Mouse (Mus musculus): ENCODE results near the gene Sae1.

The Sae1 gene

GRCm38 (mm10) chr7:16284001-16284400, 103.6 kb downstream of the Sae1 start:
- DNase-seq (ENCODE audit: low read depth, low spot score) = no peak

DNA sequence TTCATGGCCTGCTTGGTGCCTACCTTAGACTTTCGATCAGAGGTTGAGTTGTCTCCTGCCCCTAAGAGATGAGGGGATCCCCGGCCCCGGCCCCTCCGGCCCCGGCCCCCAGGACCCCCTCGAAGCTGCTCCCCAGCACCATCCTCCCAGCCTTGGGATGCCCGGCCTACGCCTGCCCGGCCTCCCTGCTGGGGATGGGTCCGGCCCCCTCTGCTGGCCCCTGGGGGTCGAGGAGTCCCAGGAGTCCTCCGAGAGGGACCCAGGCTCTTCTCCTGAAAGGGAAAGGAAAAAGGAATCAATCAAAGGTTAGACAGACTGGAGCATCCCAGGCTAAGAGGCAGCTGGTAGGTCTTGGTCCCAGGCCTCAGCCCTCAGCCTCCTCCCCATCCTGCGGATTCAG, 105.3 kb downstream of the Sae1 start:
- no peak for DNase-seq (ENCODE audit: low read depth, low spot score)

DNA sequence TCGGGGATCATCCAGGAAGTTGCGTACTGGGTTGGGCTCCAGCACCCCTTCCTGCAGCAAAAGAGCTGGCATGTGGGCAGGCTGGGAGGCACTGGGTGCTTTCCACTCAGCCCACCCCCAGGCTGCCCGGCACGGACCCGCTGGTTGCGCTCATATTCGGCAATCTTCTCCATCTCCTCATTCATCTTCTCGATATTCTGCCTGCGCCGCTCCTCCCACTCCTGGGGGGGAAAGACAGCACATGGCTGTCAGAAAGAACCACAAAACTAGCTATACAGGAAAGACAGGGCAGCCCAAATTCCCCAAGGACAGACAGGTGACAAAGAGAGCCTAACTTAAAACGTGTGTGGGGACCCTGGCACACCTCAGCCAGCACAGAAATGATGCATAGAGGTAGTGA, 106.9 kb downstream of the Sae1 start:
- DNase-seq (ENCODE audit: low read depth, low spot score) = no peak

GRCm38 (mm10) chr7:16274922-16275890, 112.4 kb downstream of the Sae1 start:
- DNase-seq (ENCODE audit: low read depth, low spot score) = no peak

DNA sequence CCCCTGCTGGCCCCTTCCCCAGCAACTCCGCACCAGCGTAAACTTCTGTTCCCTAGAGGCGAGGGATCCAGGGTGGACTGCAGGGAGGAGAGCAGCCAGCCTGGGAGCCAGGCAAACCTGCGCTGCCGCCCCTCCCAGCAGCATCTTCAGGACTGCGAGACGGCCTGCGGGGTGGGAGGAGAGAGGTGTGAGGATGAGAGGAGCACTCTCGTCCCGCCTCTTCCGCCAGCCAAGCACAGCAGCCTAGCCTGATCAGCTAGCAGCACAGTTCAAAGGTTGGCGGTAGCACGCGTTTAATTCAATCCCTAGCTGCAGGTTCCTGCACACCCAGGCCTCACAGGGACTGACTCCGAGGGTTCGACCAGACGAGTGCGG, 113.9 kb downstream of the Sae1 start:
- DNase-seq (ENCODE audit: low read depth, low spot score) = peak; percentile 46

DNA sequence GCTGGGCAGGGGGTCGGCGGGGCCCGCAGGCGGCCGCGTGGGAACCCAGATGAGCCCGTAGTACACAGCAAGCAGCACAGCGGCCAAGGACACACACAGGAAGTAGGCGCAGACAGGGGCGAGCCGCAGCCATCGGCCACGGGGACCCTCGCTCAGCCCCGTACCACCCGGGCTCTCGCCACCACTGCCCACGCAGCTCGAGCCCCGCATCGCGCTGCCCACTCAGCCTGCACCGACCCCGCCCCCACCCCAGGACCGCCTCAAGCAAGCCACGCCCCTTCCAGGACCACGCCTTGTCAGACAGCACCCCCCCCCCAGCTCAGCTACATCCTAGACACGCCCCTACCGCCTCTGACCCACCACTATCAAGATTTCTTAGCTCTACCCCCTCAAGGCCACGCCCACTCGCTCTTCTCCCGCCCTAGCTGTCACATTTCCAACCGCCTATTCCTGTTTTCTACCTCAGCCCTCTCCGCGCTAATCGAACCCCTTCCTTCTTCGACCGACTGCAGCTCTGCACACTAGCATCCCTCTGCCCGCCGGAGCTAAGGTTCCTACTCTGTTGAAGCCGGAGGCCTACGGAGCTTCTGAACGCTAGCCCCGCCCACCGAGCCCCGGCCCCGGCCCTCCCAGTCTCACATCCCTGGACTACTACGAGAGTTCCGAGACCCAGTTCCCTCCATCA, 114.4 kb downstream of the Sae1 start, which contains the start of gene Inafm1:
Inafm1 (minus strand) TSS at position 537 of the 685 bp plus-strand sequence.
- DNase-seq (ENCODE audit: low read depth, low spot score) = peak; percentile 72

DNA sequence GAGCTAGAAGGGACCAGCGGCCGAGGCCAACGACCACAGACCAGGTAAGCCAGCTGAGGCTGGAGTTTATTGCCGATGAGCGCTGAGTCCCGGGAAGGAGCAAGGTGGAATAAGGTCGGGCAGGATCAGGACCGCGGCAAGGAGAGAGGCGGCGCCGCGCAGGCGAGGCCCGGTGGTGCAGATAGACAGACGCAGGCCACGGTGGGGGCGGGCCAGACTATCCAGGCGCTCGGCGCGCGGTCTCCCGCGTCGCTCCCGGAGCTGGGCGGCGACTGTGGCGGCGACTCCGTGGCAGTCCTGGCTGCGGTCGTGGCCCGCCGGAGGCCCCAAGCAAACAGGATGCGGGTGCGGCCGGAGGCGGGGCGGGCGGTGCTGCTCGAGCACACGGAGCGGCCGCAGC, 114.9 kb downstream of the Sae1 start:
- peak; percentile 52 for DNase-seq (ENCODE audit: low read depth, low spot score)

DNA sequence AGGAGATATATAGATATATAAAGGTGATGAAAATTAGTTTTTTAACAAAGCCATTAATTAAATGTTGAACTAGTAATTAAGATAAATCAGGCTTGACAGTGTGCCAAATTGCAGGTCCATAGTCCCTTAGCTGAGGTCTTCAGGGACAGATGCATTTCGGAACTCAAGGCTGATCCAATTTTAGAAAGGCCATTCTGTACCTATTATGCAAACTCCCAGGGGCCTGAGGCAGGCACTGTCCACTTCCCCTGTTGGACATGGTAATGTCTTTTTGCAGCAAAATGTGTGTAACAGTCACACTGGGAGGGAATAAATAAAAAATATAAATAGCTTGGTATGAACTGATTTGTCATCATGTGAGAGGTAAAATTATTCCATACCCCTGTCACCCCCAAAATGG, 116.5 kb downstream of the Sae1 start:
- no peak for DNase-seq (ENCODE audit: low read depth, low spot score)

Data from retina, postnatal 7 days (tissue).